Mouse (Mus musculus) liver, adult (tissue): ENCODE results near the gene Jade2.

Source experiments
- GATA4 ChIP-seq: IDR thresholded peaks from 2 replicates; pipeline ENCODE4 v1.6.1; 2014; ENCODE audit warnings: mild to moderate bottlenecking, low read length; ENCODE audit not compliant: insufficient replicate concordance

Jade2 gene

GRCm38 (mm10) chr11:51857081-51857671 is at the start of gene Jade2:
Gene Jade2, minus strand, starts transcription at chr11:51857653.
- TF ChIP-seq GATA4: no peak

GRCm38 (mm10) chr11:51904224-51904623 is 46.8 kb upstream of the Jade2 start:
- no peak for TF ChIP-seq GATA4

- no peak for TF ChIP-seq GATA4
Measured at GRCm38 (mm10) chr11:51899691-51900090, 42.2 kb upstream of the Jade2 start.

GRCm38 (mm10) chr11:51898326-51899080 is 41.0 kb upstream of the Jade2 start:
- no peak for TF ChIP-seq GATA4

GRCm38 (mm10) chr11:51897311-51897710 is 39.9 kb upstream of the Jade2 start:
- no peak for TF ChIP-seq GATA4

GRCm38 (mm10) chr11:51896012-51896411 is 38.6 kb upstream of the Jade2 start:
- TF ChIP-seq GATA4: no peak

GRCm38 (mm10) chr11:51885681-51886080 is 28.2 kb upstream of the Jade2 start:
- no peak for TF ChIP-seq GATA4

- no peak for TF ChIP-seq GATA4
Measured at GRCm38 (mm10) chr11:51884092-51884491, 26.6 kb upstream of the Jade2 start.

GRCm38 (mm10) chr11:51883670-51884069 is 26.2 kb upstream of the Jade2 start:
- no peak for TF ChIP-seq GATA4

- no peak for TF ChIP-seq GATA4
Measured at GRCm38 (mm10) chr11:51881776-51882175, 24.3 kb upstream of the Jade2 start.

- TF ChIP-seq GATA4: no peak
Measured at GRCm38 (mm10) chr11:51881041-51881730, 23.7 kb upstream of the Jade2 start.

- TF ChIP-seq GATA4: no peak
Measured at GRCm38 (mm10) chr11:51876943-51877344, 19.5 kb upstream of the Jade2 start.

- TF ChIP-seq GATA4: peak; percentile 58; the same call in 1 of the 2 replicates
Measured at GRCm38 (mm10) chr11:51875792-51876195, 18.3 kb upstream of the Jade2 start.

GRCm38 (mm10) chr11:51875086-51875485 is 17.6 kb upstream of the Jade2 start:
- TF ChIP-seq GATA4: no peak

- no peak for TF ChIP-seq GATA4
Measured at GRCm38 (mm10) chr11:51874266-51875036, 17.0 kb upstream of the Jade2 start.

- TF ChIP-seq GATA4: no peak
Measured at GRCm38 (mm10) chr11:51873141-51873540, 15.7 kb upstream of the Jade2 start.

GRCm38 (mm10) chr11:51867261-51867660 is 9.8 kb upstream of the Jade2 start:
- TF ChIP-seq GATA4: no peak
